Mouse (Mus musculus): ENCODE measurements at regions not wholly inside any gene's neighbourhood (a gene's known extent, or its start where the extent isn't known, plus 50 kb on each side); places are given as distances from the start of the nearest gene placed in this dataset.

GRCm38 (mm10) chr6:94772868-94773603, 73.1 kb upstream of the Lrig1 start:
- DNase-seq (ENCODE audit: extremely low spot score): peak; percentile 73

GRCm38 (mm10) chr6:94772391-94772790, 72.4 kb upstream of the Lrig1 start:
- peak; percentile 32 for DNase-seq (ENCODE audit: extremely low spot score)

- no peak for DNase-seq (ENCODE audit: extremely low spot score)
Measured at GRCm38 (mm10) chr6:94768230-94768629, 68.3 kb upstream of the Lrig1 start.

DNA sequence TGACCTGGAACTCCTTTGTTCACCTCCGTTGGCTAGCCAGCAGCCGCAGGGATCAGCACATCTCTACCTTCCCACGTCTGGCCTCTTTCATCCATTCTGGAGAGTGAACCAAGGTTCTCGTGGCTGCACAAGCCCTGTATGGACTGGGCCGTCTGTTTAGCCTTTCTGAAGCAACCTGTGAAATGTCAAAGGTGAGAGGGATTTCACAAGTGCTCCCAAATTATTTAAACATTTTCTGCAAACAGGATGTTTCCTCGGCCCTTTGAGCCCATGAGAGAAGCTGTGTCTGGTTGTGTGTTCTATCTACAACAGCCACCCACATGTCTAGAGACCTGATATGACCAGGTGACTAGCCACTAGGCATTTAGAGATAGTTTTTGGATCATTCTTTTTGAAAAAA, 65.8 kb upstream of the Lrig1 start:
- no peak for DNase-seq (ENCODE audit: extremely low spot score)

DNA sequence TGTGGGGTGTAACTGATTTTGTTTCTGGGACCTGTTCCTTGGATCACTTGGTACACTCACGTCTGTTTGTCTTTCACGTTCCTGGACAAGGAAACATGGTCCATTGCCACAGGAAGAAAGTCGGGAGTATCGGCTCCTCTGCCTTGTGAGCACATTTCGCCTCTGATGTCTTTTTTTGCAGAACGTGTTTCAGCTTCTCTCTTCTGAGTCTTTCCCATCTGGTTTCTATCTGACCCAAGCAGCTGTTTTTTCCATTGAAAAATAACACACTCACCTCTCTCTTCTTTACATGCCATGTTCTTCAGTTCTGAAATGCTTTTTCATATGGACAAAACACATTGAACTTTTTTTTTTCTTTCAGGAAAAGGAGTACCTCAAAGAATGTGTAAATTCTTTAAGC, 61.4 kb upstream of the Lrig1 start:
- DNase-seq (ENCODE audit: extremely low spot score): no peak

- DNase-seq (ENCODE audit: extremely low spot score): peak; percentile 17
Measured at GRCm38 (mm10) chr6:94760629-94761111, 60.7 kb upstream of the Lrig1 start.

DNA sequence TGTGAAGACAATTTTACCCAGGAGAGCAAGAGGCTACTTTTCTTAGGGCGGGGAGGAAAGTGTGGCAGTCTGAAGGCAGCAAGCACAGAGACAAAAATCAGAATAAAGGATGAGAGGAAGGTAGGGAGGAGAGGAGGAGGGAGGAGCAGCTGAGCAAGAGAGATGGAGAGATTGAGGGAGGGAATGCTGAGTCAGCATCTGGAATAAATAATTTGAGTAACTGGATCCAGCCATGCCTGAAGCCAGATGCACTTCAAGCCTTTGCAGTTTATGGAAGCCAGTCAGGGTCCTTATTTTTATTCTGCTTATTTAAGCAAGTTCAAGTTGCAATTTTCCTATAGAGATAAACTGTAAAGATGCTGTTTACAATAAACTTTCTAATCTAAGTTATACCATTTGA, 59.7 kb upstream of the Lrig1 start:
- DNase-seq (ENCODE audit: extremely low spot score): no peak

DNA sequence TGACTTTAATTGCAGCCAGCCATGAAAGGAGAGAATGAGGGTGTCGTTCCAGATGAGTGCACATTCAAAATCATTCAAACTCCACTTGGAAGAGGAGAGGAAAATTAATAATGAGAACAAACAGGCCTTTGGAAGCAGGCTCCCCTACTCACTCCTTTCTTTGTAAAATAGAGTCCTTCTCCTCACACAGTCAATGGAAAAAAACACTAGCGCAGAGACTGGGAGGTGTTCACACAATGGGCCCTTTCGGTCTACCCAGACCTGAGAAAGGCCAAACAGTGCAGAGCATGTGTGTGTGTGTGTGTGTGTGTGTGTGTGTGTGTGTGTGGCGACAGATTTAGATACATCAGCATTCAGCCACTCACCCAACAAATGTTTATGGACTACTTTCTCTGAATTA, 56.0 kb upstream of the Lrig1 start:
- DNase-seq (ENCODE audit: extremely low spot score): peak; percentile 17

DNA sequence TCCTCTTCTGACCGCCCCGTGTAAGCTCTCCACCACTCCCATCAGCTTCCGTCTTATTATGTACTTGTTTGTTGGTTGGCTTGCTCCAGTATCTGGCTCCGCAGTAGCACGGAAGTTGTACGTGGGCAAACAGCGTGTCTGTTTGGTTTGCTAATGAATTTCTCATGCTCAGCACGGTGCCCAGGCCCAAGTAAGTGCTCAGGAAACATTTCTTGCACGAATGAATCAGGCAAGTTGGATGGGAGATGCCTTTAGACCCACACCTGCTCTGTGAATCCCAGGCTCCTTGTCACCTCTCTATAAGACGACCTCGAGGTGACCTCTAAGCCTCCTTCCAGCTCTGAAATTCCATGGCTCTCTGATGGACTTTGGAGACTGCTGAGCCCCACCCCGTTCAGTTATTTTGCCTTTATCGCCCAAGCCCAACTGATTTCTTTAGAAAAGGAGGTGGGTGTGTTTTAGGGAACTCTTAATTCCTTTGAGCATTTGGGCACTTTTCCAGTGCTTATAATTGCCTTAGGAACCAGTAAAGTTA, 55.4 kb upstream of the Lrig1 start:
- peak; percentile 22 for DNase-seq (ENCODE audit: extremely low spot score)

- DNase-seq (ENCODE audit: extremely low spot score): no peak
Measured at GRCm38 (mm10) chr6:94754522-94754921, 54.6 kb upstream of the Lrig1 start.

GRCm38 (mm10) chr6:94751101-94751440, 51.1 kb upstream of the Lrig1 start:
- DNase-seq (ENCODE audit: extremely low spot score): peak; percentile 16

DNA sequence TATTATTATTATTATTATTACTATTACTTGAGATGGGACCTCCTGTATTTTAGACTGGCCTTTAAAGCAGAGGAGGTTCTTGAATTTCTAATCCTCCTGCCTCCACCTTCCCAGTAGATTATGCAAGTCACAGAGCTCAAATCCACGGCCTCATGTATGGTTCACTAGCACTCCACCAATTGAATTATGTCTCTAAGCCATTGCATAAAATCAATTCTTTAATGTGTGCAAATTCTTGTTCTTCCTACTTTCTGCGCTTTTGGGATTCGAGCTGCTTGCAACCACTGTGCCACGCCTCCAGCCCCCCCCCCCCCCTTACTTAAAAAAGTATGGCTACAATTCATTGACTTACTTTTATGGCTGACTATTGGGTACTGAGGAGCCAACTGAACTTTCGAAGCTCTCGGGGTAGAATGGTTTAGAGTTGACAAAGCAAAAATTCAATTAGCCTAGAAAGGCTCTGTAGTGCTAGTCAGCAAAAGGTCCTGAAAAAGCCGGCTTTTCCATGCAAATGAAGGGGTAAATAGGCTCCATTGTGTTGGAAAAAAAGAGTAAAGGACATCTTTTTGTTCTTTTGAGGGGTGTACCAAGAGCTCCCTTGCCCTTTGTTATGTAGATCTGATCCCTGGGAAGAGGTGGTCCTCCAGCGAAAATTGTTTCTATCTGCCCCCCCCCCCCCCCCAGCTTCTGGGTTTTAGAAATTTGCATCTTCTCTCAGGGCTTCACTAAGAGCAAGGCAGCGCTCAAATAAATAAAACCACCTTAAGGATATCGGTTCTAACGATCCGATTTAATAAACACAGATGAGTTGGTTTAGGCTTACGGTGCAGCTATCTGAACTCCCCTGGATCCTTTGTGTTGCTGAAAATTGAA, 50.5 kb upstream of the Lrig1 start:
- DNase-seq (ENCODE audit: extremely low spot score): peak; percentile 22

All from embryo, embryonic 9.5 days (tissue).